Mouse (Mus musculus): ENCODE data around the gene Stk25. TPM values are rescaled to one million over a fixed set of nuclear protein-coding genes. Genes with fewer than 3 reads are reported as not detected.

The Stk25 gene
- polyA plus RNA-seq, 1 experiment from 2014 or later = 382 TPM

DNA sequence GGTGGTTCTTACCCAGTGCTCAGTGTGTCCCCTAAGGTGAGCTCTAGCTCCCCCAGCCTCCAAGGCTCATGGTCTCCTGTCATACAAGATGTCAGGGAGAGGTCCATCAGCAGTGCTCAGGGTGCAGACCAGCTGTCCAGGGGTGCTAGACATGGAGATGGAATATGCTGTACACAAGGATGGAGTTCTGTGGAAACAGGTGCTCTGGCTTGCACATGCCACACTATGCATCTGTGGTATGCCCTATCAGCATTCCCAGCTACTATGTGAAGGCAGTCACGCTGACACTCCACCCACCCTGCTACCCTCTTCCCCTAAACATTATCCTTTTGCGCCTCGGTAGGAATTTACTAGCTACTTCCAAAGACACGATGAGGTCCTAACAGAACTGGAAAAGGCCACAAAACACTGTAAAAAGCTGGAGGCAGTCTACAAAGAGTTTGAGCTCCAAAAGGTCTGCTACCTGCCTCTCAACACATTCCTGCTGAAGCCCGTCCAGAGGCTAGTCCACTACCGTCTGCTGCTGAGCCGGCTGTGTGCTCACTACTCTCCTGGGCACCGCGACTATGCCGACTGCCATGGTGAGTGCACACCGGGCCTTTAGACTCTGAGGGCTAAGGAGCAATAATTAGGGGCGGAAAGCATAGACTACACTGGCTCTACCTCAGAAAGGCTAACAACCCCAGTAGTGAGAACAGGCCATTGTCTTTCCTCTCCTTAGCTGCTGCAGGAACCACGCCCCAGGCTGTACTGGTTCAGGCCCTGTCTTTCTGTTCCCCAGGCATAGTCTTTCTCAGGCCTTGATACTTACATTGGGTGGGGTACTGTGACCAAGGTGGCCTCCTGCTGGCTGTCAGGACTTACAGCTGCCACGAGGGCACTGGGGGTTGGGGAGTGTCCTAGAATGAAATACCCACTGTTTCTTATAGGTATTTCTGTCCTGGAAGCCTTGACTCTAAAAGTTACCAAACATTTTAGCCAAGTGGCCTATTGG, 51.1 kb downstream of the Stk25 start:
- Histone ChIP-seq H3K27ac (ENCODE audit: low read depth, low read length) (no peak overlapping the region), H3K4me3 (ENCODE audit: low read depth, low read length) (no peak overlapping the region), H3K27me3 (ENCODE audit: control insufficient read depth, insufficient read depth, low read length) (no peaks in the 10 kb centered on the region), H3K9me3 (ENCODE audit: control insufficient read depth, low read length) (no peaks in the 10 kb centered on the region), H3K4me1 (ENCODE audit: control insufficient read depth, insufficient read depth, low read length) (no peaks in the 10 kb centered on the region), H3K4me2 (ENCODE audit: low read depth, low read length) (no peak overlapping the region), H3K9ac (replicated peaks; ENCODE audit: low read depth, low read length) (no peak overlapping the region), H3K36me3 (ENCODE audit: control insufficient read depth, insufficient read depth, low read length) (no peaks in the 10 kb centered on the region)
- ATAC-seq (ENCODE audit: low read depth) = no peak
- WGBS = 63% methylated on average over 14 of the region's 14 CpGs

DNA sequence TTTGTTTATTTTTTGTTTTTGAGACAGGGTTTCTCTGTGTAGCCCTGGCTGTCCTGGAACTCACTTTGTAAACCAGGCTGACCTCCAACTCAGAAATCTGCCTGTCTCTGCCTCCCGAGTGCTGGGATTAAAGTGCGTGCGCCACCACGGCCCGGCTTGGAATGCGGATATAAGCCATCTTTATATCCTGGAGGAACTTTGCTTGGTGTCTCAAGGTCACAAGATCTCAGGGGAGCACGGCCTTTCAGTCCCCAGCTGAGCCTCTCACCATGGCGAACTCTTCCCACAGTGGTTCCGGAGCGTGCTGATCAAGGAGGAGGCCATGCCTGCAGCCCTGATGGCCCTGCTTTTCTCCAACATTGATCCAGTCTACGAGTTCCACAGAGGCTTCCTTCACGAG, 54.5 kb downstream of the Stk25 start:
- H3K4me1 ChIP-seq (ENCODE audit: control insufficient read depth, insufficient read depth, low read length) = no peaks in the 10 kb centered on the region
- H3K4me3 ChIP-seq (ENCODE audit: low read depth, low read length) = no peak overlapping the region
- no peak overlapping the region for H3K27ac ChIP-seq (ENCODE audit: low read depth, low read length)
- H3K4me2 ChIP-seq (ENCODE audit: low read depth, low read length) = no peak overlapping the region
- no peak for ATAC-seq (ENCODE audit: low read depth)
- no peak overlapping the region for H3K9ac ChIP-seq (replicated peaks; ENCODE audit: low read depth, low read length)
- H3K9me3 ChIP-seq (ENCODE audit: control insufficient read depth, low read length) = no peaks in the 10 kb centered on the region
- no peaks in the 10 kb centered on the region for H3K27me3 ChIP-seq (ENCODE audit: control insufficient read depth, insufficient read depth, low read length)
- H3K36me3 ChIP-seq (ENCODE audit: control insufficient read depth, insufficient read depth, low read length) = no peaks in the 10 kb centered on the region
- 94% methylated on average over 12 of the region's 12 CpGs for whole genome bisulfite sequencing

DNA sequence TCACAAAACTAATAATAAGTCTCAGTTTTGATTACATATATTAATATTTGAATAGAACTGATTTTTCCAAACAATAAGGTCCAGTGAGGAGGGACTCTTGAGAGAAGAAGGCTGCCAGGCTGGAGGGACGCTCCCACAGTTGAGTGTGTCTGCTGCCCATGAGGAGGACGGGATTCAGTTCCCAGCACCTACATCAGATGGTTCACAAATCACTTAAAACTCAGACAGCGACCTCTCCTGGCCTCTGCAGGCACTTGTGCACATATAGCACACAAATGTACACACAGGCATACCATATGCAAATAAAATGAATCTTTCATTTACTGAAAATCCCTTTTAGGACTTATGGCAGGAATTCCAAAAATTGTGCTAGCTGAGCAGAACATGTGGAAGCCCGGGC, 55.5 kb downstream of the Stk25 start:
- 78% methylated on average over 4 of the region's 4 CpGs for WGBS
- Histone ChIP-seq H3K27me3 (ENCODE audit: control insufficient read depth, insufficient read depth, low read length) (no peaks in the 10 kb centered on the region), H3K4me1 (ENCODE audit: control insufficient read depth, insufficient read depth, low read length) (no peaks in the 10 kb centered on the region), H3K4me2 (ENCODE audit: low read depth, low read length) (no peak overlapping the region), H3K4me3 (ENCODE audit: low read depth, low read length) (no peak overlapping the region), H3K27ac (ENCODE audit: low read depth, low read length) (no peak overlapping the region), H3K9me3 (ENCODE audit: control insufficient read depth, low read length) (no peaks in the 10 kb centered on the region), H3K36me3 (ENCODE audit: control insufficient read depth, insufficient read depth, low read length) (no peaks in the 10 kb centered on the region), H3K9ac (replicated peaks; ENCODE audit: low read depth, low read length) (no peak overlapping the region)
- no peak for ATAC-seq (ENCODE audit: low read depth)

DNA sequence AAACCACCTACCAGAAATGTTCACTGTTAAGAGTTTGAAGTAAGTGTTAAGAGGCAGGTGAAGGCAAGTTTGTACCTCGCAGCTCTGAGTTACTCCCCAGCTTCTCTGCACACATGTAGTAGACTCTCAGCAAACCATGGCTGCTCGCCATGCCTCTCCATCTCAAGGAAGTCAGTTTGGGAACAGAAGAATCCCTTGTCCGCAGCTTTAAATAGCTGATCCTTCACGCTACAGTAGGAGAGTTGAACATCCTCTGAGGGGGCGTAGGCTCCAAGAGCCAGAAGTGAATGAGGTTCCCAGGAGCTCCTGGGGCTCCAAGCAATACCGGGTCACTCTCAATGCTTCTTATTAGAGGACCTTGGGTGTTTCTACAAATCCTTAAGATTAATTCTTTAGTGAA, 62.5 kb downstream of the Stk25 start:
- Histone ChIP-seq H3K9me3 (ENCODE audit: control insufficient read depth, low read length) (no peaks in the 10 kb centered on the region), H3K27ac (ENCODE audit: low read depth, low read length) (no peak overlapping the region), H3K4me2 (ENCODE audit: low read depth, low read length) (no peak overlapping the region), H3K36me3 (ENCODE audit: control insufficient read depth, insufficient read depth, low read length) (no peaks in the 10 kb centered on the region), H3K9ac (replicated peaks; ENCODE audit: low read depth, low read length) (no peak overlapping the region), H3K4me3 (ENCODE audit: low read depth, low read length) (no peak overlapping the region), H3K4me1 (ENCODE audit: control insufficient read depth, insufficient read depth, low read length) (no peaks in the 10 kb centered on the region), H3K27me3 (ENCODE audit: control insufficient read depth, insufficient read depth, low read length) (no peaks in the 10 kb centered on the region)
- WGBS = 75% methylated on average over 6 of the region's 6 CpGs
- no peak for ATAC-seq (ENCODE audit: low read depth)

- Histone ChIP-seq H3K27ac (ENCODE audit: low read depth, low read length) (no peak overlapping the region), H3K4me3 (ENCODE audit: low read depth, low read length) (no peak overlapping the region), H3K9me3 (ENCODE audit: control insufficient read depth, low read length) (no peaks in the 10 kb centered on the region), H3K4me2 (ENCODE audit: low read depth, low read length) (no peak overlapping the region), H3K4me1 (ENCODE audit: control insufficient read depth, insufficient read depth, low read length) (no peaks in the 10 kb centered on the region), H3K27me3 (ENCODE audit: control insufficient read depth, insufficient read depth, low read length) (no peaks in the 10 kb centered on the region), H3K9ac (replicated peaks; ENCODE audit: low read depth, low read length) (no peak overlapping the region), H3K36me3 (ENCODE audit: control insufficient read depth, insufficient read depth, low read length) (no peaks in the 10 kb centered on the region)
- ATAC-seq (ENCODE audit: low read depth) = no peak
These were observed 64.5 kb downstream of the Stk25 start for GRCm38 (mm10) chr1:93593960-93594359.

GRCm38 (mm10) chr1:93588346-93588745, 70.1 kb downstream of the Stk25 start:
- Histone ChIP-seq H3K9ac (replicated peaks; ENCODE audit: low read depth, low read length) (no peak overlapping the region), H3K27ac (ENCODE audit: low read depth, low read length) (no peak overlapping the region), H3K36me3 (ENCODE audit: control insufficient read depth, insufficient read depth, low read length) (no peaks in the 10 kb centered on the region), H3K4me1 (ENCODE audit: control insufficient read depth, insufficient read depth, low read length) (no peaks in the 10 kb centered on the region), H3K4me3 (ENCODE audit: low read depth, low read length) (no peak overlapping the region), H3K27me3 (ENCODE audit: control insufficient read depth, insufficient read depth, low read length) (no peaks in the 10 kb centered on the region), H3K4me2 (ENCODE audit: low read depth, low read length) (no peak overlapping the region), H3K9me3 (ENCODE audit: control insufficient read depth, low read length) (no peaks in the 10 kb centered on the region)
- no peak for ATAC-seq (ENCODE audit: low read depth)
- 70% methylated on average over 3 of the region's 3 CpGs for WGBS

DNA sequence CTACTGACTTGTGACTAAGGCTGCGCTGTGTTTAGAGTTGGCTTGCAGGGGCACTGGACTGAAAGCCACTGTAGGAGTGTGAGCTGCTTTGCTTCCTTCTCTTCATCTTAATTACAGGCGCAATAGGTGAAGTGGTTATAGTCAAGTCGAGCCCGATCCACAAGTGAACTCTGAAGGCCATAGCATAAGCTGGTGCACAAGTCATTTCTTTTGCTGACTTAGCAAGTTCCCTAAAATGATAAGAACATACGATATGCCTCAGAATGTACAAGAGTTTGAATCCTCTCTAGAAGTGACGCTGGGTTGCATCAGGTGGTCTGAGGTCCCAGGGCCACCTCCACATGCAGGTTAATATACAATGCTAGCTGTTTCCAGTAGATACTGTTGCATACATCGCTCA, 76.9 kb downstream of the Stk25 start:
- no peaks in the 10 kb centered on the region for H3K4me1 ChIP-seq (ENCODE audit: control insufficient read depth, insufficient read depth, low read length)
- no peak for ATAC-seq (ENCODE audit: low read depth)
- H3K4me2 ChIP-seq (ENCODE audit: low read depth, low read length) = no peak overlapping the region
- WGBS = 96% methylated on average over 7 of the region's 7 CpGs
- no peak overlapping the region for H3K9ac ChIP-seq (replicated peaks; ENCODE audit: low read depth, low read length)
- peaks cover 15% of the 10 kb centered on the region; the same call in 1 of the 2 replicates for H3K36me3 ChIP-seq (ENCODE audit: control insufficient read depth, insufficient read depth, low read length)
- no peak overlapping the region for H3K4me3 ChIP-seq (ENCODE audit: low read depth, low read length)
- H3K27me3 ChIP-seq (ENCODE audit: control insufficient read depth, insufficient read depth, low read length) = no peaks in the 10 kb centered on the region
- no peak overlapping the region for H3K27ac ChIP-seq (ENCODE audit: low read depth, low read length)
- H3K9me3 ChIP-seq (ENCODE audit: control insufficient read depth, low read length) = no peaks in the 10 kb centered on the region

GRCm38 (mm10) chr1:93577861-93578260, 80.6 kb downstream of the Stk25 start:
- no peak overlapping the region for H3K4me2 ChIP-seq (ENCODE audit: low read depth, low read length)
- no peaks in the 10 kb centered on the region for H3K27me3 ChIP-seq (ENCODE audit: control insufficient read depth, insufficient read depth, low read length)
- H3K27ac ChIP-seq (ENCODE audit: low read depth, low read length) = no peak overlapping the region
- H3K36me3 ChIP-seq (ENCODE audit: control insufficient read depth, insufficient read depth, low read length) = peaks cover 15% of the 10 kb centered on the region; the same call in 1 of the 2 replicates
- no peak overlapping the region for H3K4me3 ChIP-seq (ENCODE audit: low read depth, low read length)
- no peak overlapping the region for H3K9ac ChIP-seq (replicated peaks; ENCODE audit: low read depth, low read length)
- no peak for ATAC-seq (ENCODE audit: low read depth)
- H3K4me1 ChIP-seq (ENCODE audit: control insufficient read depth, insufficient read depth, low read length) = no peaks in the 10 kb centered on the region
- WGBS = 85% methylated on average over 4 of the region's 4 CpGs
- no peaks in the 10 kb centered on the region for H3K9me3 ChIP-seq (ENCODE audit: control insufficient read depth, low read length)

DNA sequence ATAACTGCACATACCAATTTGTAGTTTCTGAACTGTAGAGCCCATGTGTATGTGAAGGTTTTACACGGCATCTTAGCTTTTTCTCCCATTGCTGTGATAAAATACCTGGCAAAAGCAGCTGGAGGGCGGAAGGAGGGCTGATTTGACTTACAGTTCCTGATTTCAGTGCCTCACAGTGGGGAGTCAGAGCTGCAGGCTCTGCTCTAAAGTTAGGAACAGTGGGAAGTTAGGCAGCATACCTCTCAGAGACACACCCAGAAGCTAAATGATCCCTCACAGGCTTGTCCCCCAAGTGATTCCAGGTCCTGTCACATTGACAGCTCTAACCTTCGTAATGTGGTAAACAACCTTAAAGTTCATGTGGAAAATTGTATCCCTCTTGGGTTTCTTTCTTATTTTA, 81.4 kb downstream of the Stk25 start:
- no peak overlapping the region for H3K4me3 ChIP-seq (ENCODE audit: low read depth, low read length)
- H3K27me3 ChIP-seq (ENCODE audit: control insufficient read depth, insufficient read depth, low read length) = no peaks in the 10 kb centered on the region
- no peak for ATAC-seq (ENCODE audit: low read depth)
- no peak overlapping the region for H3K4me2 ChIP-seq (ENCODE audit: low read depth, low read length)
- H3K4me1 ChIP-seq (ENCODE audit: control insufficient read depth, insufficient read depth, low read length) = no peaks in the 10 kb centered on the region
- no peak overlapping the region for H3K27ac ChIP-seq (ENCODE audit: low read depth, low read length)
- WGBS = 72% methylated on average over 3 of the region's 3 CpGs
- H3K9ac ChIP-seq (replicated peaks; ENCODE audit: low read depth, low read length) = no peak overlapping the region
- peaks cover 15% of the 10 kb centered on the region; the same call in 1 of the 2 replicates for H3K36me3 ChIP-seq (ENCODE audit: control insufficient read depth, insufficient read depth, low read length)
- no peaks in the 10 kb centered on the region for H3K9me3 ChIP-seq (ENCODE audit: control insufficient read depth, low read length)
